8 mouse cellular contexts compared by ENCODE assay signal in genomic region chr11:67051676-67052320, GRCm38 (mm10). TPM values are rescaled to one million over a fixed set of nuclear protein-coding genes. Genes with fewer than 3 reads are reported as not detected.
DNase-seq lines count a peak whose midpoint lies in the region; ATAC-seq and TF ChIP-seq lines count a peak whose summit lies in the region.

No protein-coding gene starts in this region.

- peaks cover 15% of the 10 kb centered on the region for H3K36me3 ChIP-seq in ES-E14 (ENCODE audit: control insufficient read depth, insufficient read depth, low read length, poor library complexity, severe bottlenecking)
- peaks cover 11% of the 10 kb centered on the region for H3K36me3 ChIP-seq in forebrain, embryonic 16.5 days (ENCODE audit: control insufficient read depth, insufficient read depth)
- peaks cover 34% of the 10 kb centered on the region for H3K36me3 ChIP-seq in liver, embryonic 12.5 days

- H3K4me3 ChIP-seq in gastrocnemius, adult 2 months = peak overlapping the region; percentile 93
- peak overlapping the region; percentile 99 to 100 for H3K4me3 ChIP-seq in ES-E14 (ENCODE audit: insufficient read depth in 1 of 2, low read depth in 1 of 2, low read length in 2 of 2, poor library complexity in 1 of 2, severe bottlenecking in 1 of 2)
- peak overlapping the region; percentile 80 for H3K4me3 ChIP-seq in forebrain, embryonic 16.5 days (replicated peaks; ENCODE audit: low read length)
- H3K4me3 ChIP-seq in liver, embryonic 12.5 days = peak overlapping the region; percentile 92

- no peak for DNase-seq in gastrocnemius, adult 2 months
- no peak for DNase-seq in gastrocnemius, postnatal 36 days
- DNase-seq in ES-E14 (ENCODE audit: low read depth, low spot score) = no peak
- no peak for DNase-seq in urinary bladder, adult 18-20 months (ENCODE audit: low spot score in 2 of 2)
- DNase-seq in adrenal gland, postnatal 10 days = no peak
- DNase-seq in ovary, postnatal 14 days (ENCODE audit: low spot score) = no peak

- peak; percentile 61 for ATAC-seq in forebrain, embryonic 16.5 days
- peak; percentile 64 for ATAC-seq in liver, embryonic 12.5 days

- H3K27me3 ChIP-seq in forebrain, embryonic 16.5 days (replicated peaks; ENCODE audit: control insufficient read depth, insufficient read depth, low read length) = no peaks in the 10 kb centered on the region
- no peaks in the 10 kb centered on the region for H3K27me3 ChIP-seq in liver, embryonic 12.5 days (replicated peaks)

- intact Hi-C loops in gastrocnemius, adult 2 months (cut with DNase I) = loop anchor here (1.0 kb wide), 1 partner anchor 26 kb away; the partner anchor contains the start of gene Tmem220
- intact Hi-C loops in gastrocnemius, postnatal 36 days (cut with DNase I) = loop anchor here (2.0 kb wide), 1 partner anchor 27 kb away; the partner anchor contains the start of gene Tmem220

- in situ Hi-C loops in ES-E14 (cut with MboI; ENCODE audit: low sequenced_read_pairs in 2 of 2, unreplicated experiment in 2 of 2) = no loop called here

- peak overlapping the region; percentile 98 for H3K9ac ChIP-seq in ES-E14 (ENCODE audit: insufficient read depth, low read depth, low read length, poor library complexity, severe bottlenecking)
- H3K9ac ChIP-seq in forebrain, embryonic 16.5 days (replicated peaks; ENCODE audit: low read depth, low read length) = peak overlapping the region; percentile 59
- peak overlapping the region; percentile 86 for H3K9ac ChIP-seq in liver, embryonic 12.5 days

- H3K4me1 ChIP-seq in ES-E14 (ENCODE audit: control insufficient read depth in 2 of 2, insufficient read depth in 2 of 2, low read length in 2 of 2, poor library complexity in 1 of 2) = peaks cover 5 to 7% of the 10 kb centered on the region in 2 experiments; a peak in 3 of 4 replicates
- peaks cover 14% of the 10 kb centered on the region for H3K4me1 ChIP-seq in forebrain, embryonic 16.5 days (replicated peaks; ENCODE audit: control insufficient read depth, insufficient read depth, low read length)
- peaks cover 21% of the 10 kb centered on the region for H3K4me1 ChIP-seq in liver, embryonic 12.5 days

- WGBS in forebrain, embryonic 16.5 days = 6% methylated on average over 16 of the region's 16 CpGs
- 13% methylated on average over 16 of the region's 16 CpGs for WGBS in liver, embryonic 12.5 days (ENCODE audit: insufficient replicate concordance)

- peak overlapping the region; percentile 69 for H3K4me2 ChIP-seq in forebrain, embryonic 16.5 days (ENCODE audit: low read length)
- H3K4me2 ChIP-seq in liver, embryonic 12.5 days = peak overlapping the region; percentile 85

- TF ChIP-seq CTCF in gastrocnemius, adult 2 months (IDR thresholded peaks at IDR 0.05) = no peak

- H3K27ac ChIP-seq in gastrocnemius, adult 2 months = peak overlapping the region; percentile 97
- peak overlapping the region; percentile 55; the same call in 1 of the 2 replicates for H3K27ac ChIP-seq in ES-E14 (ENCODE audit: insufficient read depth, low read depth, low read length, poor library complexity, severe bottlenecking)
- peak overlapping the region; percentile 66 for H3K27ac ChIP-seq in forebrain, embryonic 16.5 days (ENCODE audit: low read length)
- H3K27ac ChIP-seq in liver, embryonic 12.5 days = peak overlapping the region; percentile 81

- no peaks in the 10 kb centered on the region for H3K9me3 ChIP-seq in ES-E14 (ENCODE audit: control insufficient read depth, insufficient read depth, low read depth, low read length)
- no peaks in the 10 kb centered on the region for H3K9me3 ChIP-seq in forebrain, embryonic 16.5 days (ENCODE audit: control insufficient read depth, low read length)
- H3K9me3 ChIP-seq in liver, embryonic 12.5 days (replicated peaks) = no peaks in the 10 kb centered on the region

TF ChIP-seq in ES-E14, 5 proteins besides CTCF, POLR2A, EP300 and RAD21:
- TF ChIP-seq ZNF384 (IDR thresholded peaks at IDR 0.05; ENCODE audit: low read depth, low read length) (peak; percentile 22; the same call in 1 of the 2 replicates), HCFC1 (IDR thresholded peaks at IDR 0.05; ENCODE audit: borderline replicate concordance, insufficient read depth, low read length) (no peak)

RNA-seq across cellular contexts. Expression of gene Adprm, which starts 0.6 kb away (rescaled TPM):
- total RNA-seq in gastrocnemius, adult 2 months (2021) = 1 to 10 TPM; 6.8 to 9.9 TPM
- total RNA-seq in gastrocnemius, postnatal 36 days (2021) = 1 to 10 TPM; 6.5 to 8.2 TPM
- total RNA-seq in ES-E14 (2012; rRNA removed) = 25.4 and 27.3 TPM in 2 replicates
- polyA plus RNA-seq in forebrain, embryonic 16.5 days (2015; fragmentation: Nextera tagmentation; extraction: Ambion mirVana) = 33.0 and 35.4 TPM in 2 replicates
- 11.9 and 14.5 TPM in 2 replicates for polyA plus RNA-seq in liver, embryonic 12.5 days (2016; fragmentation: Nextera tagmentation; extraction: Ambion mirVana)
- 10 to 100 TPM; 23.2 to 24.3 TPM for total RNA-seq in adrenal gland, postnatal 10 days (2021)

RNA-seq across cellular contexts. Expression of gene Sco1, which starts 0.7 kb away (rescaled TPM):
- 10 to 100 TPM in 1 of 2 experiments, 1 to 10 TPM in 1; 5.6 to 10.3 TPM for total RNA-seq in gastrocnemius, adult 2 months (2021)
- total RNA-seq in gastrocnemius, postnatal 36 days (2021) = 1 to 10 TPM; 6.6 to 6.7 TPM
- total RNA-seq in ES-E14 (2012; rRNA removed) = 33.6 and 35.9 TPM in 2 replicates
- 12.7 and 14.3 TPM in 2 replicates for polyA plus RNA-seq in forebrain, embryonic 16.5 days (2015; fragmentation: Nextera tagmentation; extraction: Ambion mirVana)
- polyA plus RNA-seq in liver, embryonic 12.5 days (2016; fragmentation: Nextera tagmentation; extraction: Ambion mirVana) = 12.8 and 13.4 TPM in 2 replicates
- total RNA-seq in adrenal gland, postnatal 10 days (2021) = 10 to 100 TPM; 18.1 to 21.3 TPM

RNA-seq across cellular contexts. Expression of gene Myh3, which starts 26.3 kb away (rescaled TPM):
- total RNA-seq in gastrocnemius, adult 2 months (2021) = 10 to 100 TPM in 1 of 2 experiments, 1 to 10 TPM in 1; 7.8 to 15.3 TPM
- 10 to 100 TPM in 1 of 2 experiments, 1 to 10 TPM in 1; 7.7 to 11.8 TPM for total RNA-seq in gastrocnemius, postnatal 36 days (2021)
- total RNA-seq in ES-E14 (2012; rRNA removed) = 1.3 and 1.5 TPM in 2 replicates
- 0.09 and 0.36 TPM in 2 replicates for polyA plus RNA-seq in forebrain, embryonic 16.5 days (2015; fragmentation: Nextera tagmentation; extraction: Ambion mirVana)
- 0.58 and 1.4 TPM in 2 replicates for polyA plus RNA-seq in liver, embryonic 12.5 days (2016; fragmentation: Nextera tagmentation; extraction: Ambion mirVana)
- total RNA-seq in adrenal gland, postnatal 10 days (2021) = 1 to 10 TPM; 2.6 to 3.5 TPM

RNA-seq across cellular contexts. Expression of gene Tmem220, which starts 26.8 kb away (rescaled TPM):
- total RNA-seq in gastrocnemius, adult 2 months (2021) = 1 to 10 TPM in 1 of 2 experiments, under 1 TPM in 1; 0.66 to 1.3 TPM
- under 1 TPM; 0.49 to 0.64 TPM for total RNA-seq in gastrocnemius, postnatal 36 days (2021)
- 1.6 and 2.3 TPM in 2 replicates for total RNA-seq in ES-E14 (2012; rRNA removed)
- polyA plus RNA-seq in forebrain, embryonic 16.5 days (2015; fragmentation: Nextera tagmentation; extraction: Ambion mirVana) = 0.35 and 0.43 TPM in 2 replicates
- polyA plus RNA-seq in liver, embryonic 12.5 days (2016; fragmentation: Nextera tagmentation; extraction: Ambion mirVana) = 0.93 and 1.2 TPM in 2 replicates
- total RNA-seq in adrenal gland, postnatal 10 days (2021) = 1 to 10 TPM; 5.2 to 6.1 TPM
